Mouse (Mus musculus): ENCODE data around the gene Vmn2r24.
"Not testable (repeated sequence)": the region's sequence is repeated elsewhere in the genome, so short reads cannot be mapped to it uniquely, and the experiment has no call there.

Vmn2r24 gene

DNA sequence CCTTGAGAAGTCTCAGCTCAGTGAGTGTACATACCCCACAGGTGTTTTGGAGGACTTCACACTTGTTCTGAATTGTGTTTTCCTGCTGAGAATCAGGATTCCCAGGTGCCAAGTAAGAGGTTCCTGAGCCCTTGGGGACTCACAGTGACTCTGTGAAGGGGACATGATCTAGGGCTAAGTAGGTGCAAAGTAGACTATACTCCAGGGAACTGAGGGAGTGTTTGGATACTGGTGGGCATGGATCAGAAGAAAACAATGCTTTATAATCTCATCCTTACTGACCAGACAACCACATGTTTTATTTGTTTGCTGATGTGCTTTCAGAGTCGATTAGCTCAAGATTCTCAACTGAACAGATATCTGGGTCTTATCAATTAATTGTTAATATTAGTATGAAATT, at the start of gene Vmn2r24:
Gene Vmn2r24, plus strand, starts transcription at position 301 of the 400 bp plus-strand sequence.
- in situ Hi-C loops (cut with MboI, MseI) = no loop called here

GRCm38 (mm10) chr6:123770031-123770430, 8.6 kb upstream of the Vmn2r24 start:
- in situ Hi-C loops (cut with MboI, MseI) = no loop called here

- in situ Hi-C loops (cut with MboI, MseI) = no loop called here
Measured at GRCm38 (mm10) chr6:123784857-123785256, 6.2 kb downstream of the Vmn2r24 start.

DNA sequence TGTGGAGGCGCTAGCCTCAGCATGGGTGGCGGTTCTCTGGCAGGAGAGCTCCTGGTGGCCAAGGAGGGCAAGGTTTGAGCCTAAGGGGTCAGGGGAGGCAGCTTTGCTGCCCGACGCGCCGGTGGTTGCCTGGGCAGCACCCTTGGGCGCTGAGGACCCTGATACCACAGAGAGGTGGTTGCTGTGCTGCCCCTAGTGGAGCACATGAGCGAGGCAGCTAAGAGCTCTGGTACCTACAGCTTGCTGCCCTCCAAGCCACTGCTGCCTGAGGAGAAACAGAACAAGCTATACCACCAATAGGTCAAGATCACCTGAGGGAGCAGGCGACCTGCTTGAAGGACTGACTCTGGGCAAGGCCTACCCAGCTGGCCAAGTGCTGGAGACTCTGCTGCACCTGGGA, 15.1 kb downstream of the Vmn2r24 start:
- in situ Hi-C loops (cut with MboI, MseI) = no loop called here

DNA sequence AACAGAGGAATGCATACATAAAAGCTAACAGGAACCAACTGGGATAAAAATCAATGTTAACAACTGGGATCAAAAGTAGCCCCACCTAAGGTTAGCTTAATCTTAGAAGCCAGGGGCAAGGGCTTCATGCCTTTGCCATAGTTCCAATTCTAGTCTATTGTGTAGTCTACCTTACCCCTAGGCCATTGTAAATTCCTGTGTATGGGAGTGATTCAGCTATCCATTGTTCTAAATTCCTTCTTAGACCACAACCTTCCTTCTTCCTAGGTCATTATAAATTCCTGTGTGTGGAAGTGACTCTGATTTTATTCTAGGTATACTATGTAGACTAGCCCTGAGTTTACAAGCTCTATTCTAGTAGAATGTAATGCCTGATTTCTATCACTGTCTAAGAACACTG, 31.6 kb downstream of the Vmn2r24 start:
- in situ Hi-C loops (cut with MboI, MseI) = not testable (repeated sequence)

- in situ Hi-C loops (cut with MboI, MseI) = no loop called here
Measured at GRCm38 (mm10) chr6:123819951-123820350, 41.3 kb downstream of the Vmn2r24 start.

- in situ Hi-C loops (cut with MboI, MseI) = not testable (repeated sequence)
Measured at GRCm38 (mm10) chr6:123853363-123853762, 74.7 kb downstream of the Vmn2r24 start, which contains the start of gene Vmn2r25. TSS of gene Vmn2r25 (minus strand) at chr6:123853463.

Data from T-helper 2 cell (primary cell).